Mouse (Mus musculus): ENCODE data around the gene Lrrc27.

Gene Lrrc27

GRCm38 (mm10) chr7:139276150-139276549, 63.4 kb downstream of the Lrrc27 start:
- no peak for DNase-seq

- DNase-seq = no peak
Measured at GRCm38 (mm10) chr7:139277536-139277935, 64.7 kb downstream of the Lrrc27 start.

DNA sequence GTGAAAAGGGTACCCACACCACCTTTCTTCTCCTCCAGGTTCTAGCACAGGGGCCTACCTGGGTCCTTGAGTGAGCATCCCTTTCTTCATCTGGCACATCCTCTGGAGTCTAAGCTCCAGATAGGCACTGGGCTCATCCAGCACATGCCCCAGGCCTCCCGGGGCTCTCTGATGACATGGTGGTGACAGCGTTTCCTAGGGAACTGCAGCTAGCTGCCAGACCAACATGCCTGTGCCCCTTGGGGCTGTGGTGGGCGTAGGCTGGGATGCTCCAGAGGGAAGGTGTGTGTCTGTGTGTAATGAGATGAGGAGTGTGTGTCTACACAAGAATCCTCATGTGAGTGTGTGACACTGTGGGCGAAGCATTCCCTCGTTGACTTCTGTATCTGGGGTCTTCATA, 66.8 kb downstream of the Lrrc27 start:
- DNase-seq = no peak

DNA sequence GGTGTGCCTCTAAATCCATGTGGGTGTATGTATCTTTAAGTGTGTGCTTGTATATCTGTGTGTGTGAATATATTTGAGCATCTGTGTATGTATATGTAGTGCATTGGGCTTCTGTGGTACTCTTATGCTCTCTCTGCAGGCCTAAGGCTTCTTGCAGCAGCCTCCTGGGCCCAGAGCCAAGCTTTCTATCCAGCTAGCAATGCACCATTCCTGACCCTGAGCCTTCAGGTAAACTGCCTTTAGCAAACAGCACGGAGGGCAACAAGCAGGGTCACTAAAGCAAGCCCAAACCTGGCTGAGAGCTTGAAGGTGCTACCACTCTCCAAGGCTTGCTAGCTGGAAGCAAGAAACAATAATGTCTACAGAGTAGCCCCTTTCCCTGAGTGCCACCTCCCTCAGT, 67.3 kb downstream of the Lrrc27 start:
- DNase-seq = peak in 1 of 2 experiments; percentile 61

- DNase-seq = no peak
Measured at GRCm38 (mm10) chr7:139281195-139281594, 68.4 kb downstream of the Lrrc27 start.

- no peak for DNase-seq
Measured at GRCm38 (mm10) chr7:139282037-139282436, 69.2 kb downstream of the Lrrc27 start.

- DNase-seq = no peak
Measured at GRCm38 (mm10) chr7:139285295-139285943, 72.6 kb downstream of the Lrrc27 start.

DNA sequence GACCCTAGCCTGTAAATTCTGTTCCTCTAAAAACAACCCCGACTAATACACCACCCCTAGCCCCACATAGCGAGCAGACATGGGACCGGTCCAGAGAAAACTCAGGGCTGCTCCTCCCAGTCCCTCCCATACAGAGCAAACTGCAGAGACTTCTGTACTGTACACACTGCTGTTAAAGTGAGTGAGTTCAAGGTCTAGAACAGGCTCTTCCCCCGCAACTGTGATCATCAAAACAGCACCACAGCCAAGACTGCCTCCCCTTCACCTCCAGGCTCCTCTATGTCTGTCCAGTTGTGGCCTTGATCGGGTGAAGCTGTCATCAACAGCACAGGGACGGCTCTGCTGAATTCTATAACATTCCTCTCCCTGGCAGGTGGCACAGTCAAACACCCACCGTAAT, 75.8 kb downstream of the Lrrc27 start:
- no peak for DNase-seq
